Mouse (Mus musculus) thymus, adult 2 months (tissue): ENCODE data around the gene Tmem132d.

Source experiments
- CTCF ChIP-seq: fragments of 200-500 bp; IDR thresholded peaks from 2 replicates; pipeline ENCODE4 v1.5.1; 2012; ENCODE audit warnings: mild to moderate bottlenecking, control low read depth, low read length, moderate library complexity, borderline replicate concordance; ENCODE audit not compliant: control insufficient read depth, poor library complexity, insufficient read depth; ENCODE audit errors: extremely low read depth
- POLR2A ChIP-seq: fragments of 200-500 bp; IDR thresholded peaks from 2 replicates; pipeline ENCODE4 v1.6.1; 2012; ENCODE audit warnings: mild to moderate bottlenecking, low read length, control low read depth, moderate library complexity; ENCODE audit not compliant: control insufficient read depth, poor library complexity, insufficient read depth; ENCODE audit errors: extremely low read depth

- TF ChIP-seq POLR2A (no peak), CTCF (no peak)
Measured at GRCm38 (mm10) chr5:128414056-128414455, 18.8 kb downstream of the Tmem132d start.
